Mouse (Mus musculus): ENCODE data around the gene Khsrp. TPM values are rescaled to one million over a fixed set of nuclear protein-coding genes. Genes with fewer than 3 reads are reported as not detected.
A peak's percentile ranks its signal among the peaks of the same experiment; 100 is the strongest.

The Khsrp gene
- polyA plus RNA-seq, 1 experiment, result 42.5 TPM

- Histone ChIP-seq H3K27me3 (ENCODE audit: control insufficient read depth, insufficient read depth, insufficient read length) (no peaks in the 10 kb centered on the region), H3K79me2 (ENCODE audit: control insufficient read depth, insufficient read depth) (peaks cover 18% of the 10 kb centered on the region), H3K4me2 (ENCODE audit: low read depth) (peak overlapping the region; percentile 81), H3K36me3 (ENCODE audit: control insufficient read depth, insufficient read depth) (peaks cover 8% of the 10 kb centered on the region), H3K4me3 (peak overlapping the region; percentile 96), H3ac (ENCODE audit: control insufficient read depth, insufficient read length) (peak overlapping the region; percentile 89)
- no peak for TF ChIP-seq POLR2A (IDR thresholded peaks at IDR 0.05; ENCODE audit: insufficient read length, low read depth)
- no peak for TF ChIP-seq POLR2AphosphoS2 (IDR thresholded peaks at IDR 0.05; ENCODE audit: insufficient read length, low read depth)
- no peak for TF ChIP-seq MYOG (IDR thresholded peaks at IDR 0.05; ENCODE audit: control insufficient read depth in 1 of 3, insufficient read depth in 1 of 3, insufficient read length in 2 of 3, low read depth in 2 of 3)
- no peak for TF ChIP-seq MYOD1 (IDR thresholded peaks at IDR 0.05; ENCODE audit: control insufficient read depth in 1 of 3, insufficient read length in 2 of 3, low read depth in 2 of 3)
- TF ChIP-seq TCF12 (IDR thresholded peaks at IDR 0.05; ENCODE audit: insufficient read depth, poor library complexity, severe bottlenecking), result no peak
Measured at GRCm38 (mm10) chr17:56990966-56991365, 40.4 kb downstream of the Khsrp start.

GRCm38 (mm10) chr17:56990115-56990746, 41.1 kb downstream of the Khsrp start, which contains the start of gene Clpp:
Clpp (plus strand) TSS chr17:56990305.
- peaks cover 18% of the 10 kb centered on the region for H3K79me2 ChIP-seq (ENCODE audit: control insufficient read depth, insufficient read depth)
- peak within 1 kb of the TSS; percentile 89 for H3ac ChIP-seq (ENCODE audit: control insufficient read depth, insufficient read length)
- H3K27me3 ChIP-seq (ENCODE audit: control insufficient read depth, insufficient read depth, insufficient read length), result no peaks in the 10 kb centered on the region
- TF ChIP-seq MAX (IDR thresholded peaks at IDR 0.05; ENCODE audit: low read depth), result no peak
- peak; percentile 99 for TF ChIP-seq POLR2AphosphoS2 (IDR thresholded peaks at IDR 0.05; ENCODE audit: insufficient read length, low read depth)
- TF ChIP-seq SRF (IDR thresholded peaks at IDR 0.05; ENCODE audit: control insufficient read depth, insufficient read length, low read depth), result peak; percentile 3
- TF ChIP-seq POLR2A (IDR thresholded peaks at IDR 0.05; ENCODE audit: insufficient read length, low read depth), result peak; percentile 99
- TF ChIP-seq REST (IDR thresholded peaks at IDR 0.05; ENCODE audit: insufficient read depth, insufficient read length), result peak; percentile 11
- TF ChIP-seq MYOD1 (IDR thresholded peaks at IDR 0.05; ENCODE audit: control insufficient read depth in 1 of 3, insufficient read length in 2 of 3, low read depth in 2 of 3), result no peak
- peak; percentile 67 for TF ChIP-seq USF1 (IDR thresholded peaks at IDR 0.05; ENCODE audit: low read depth)
- no peak for TF ChIP-seq E2F4 (IDR thresholded peaks at IDR 0.05; ENCODE audit: insufficient read depth)
- H3K4me2 ChIP-seq (ENCODE audit: low read depth), result peak within 1 kb of the TSS; percentile 99
- peak within 1 kb of the TSS; percentile 96 for H3K4me3 ChIP-seq
- H3K36me3 ChIP-seq (ENCODE audit: control insufficient read depth, insufficient read depth), result peaks cover 8% of the 10 kb centered on the region

GRCm38 (mm10) chr17:56989467-56990114, 41.7 kb downstream of the Khsrp start:
- H3ac ChIP-seq (ENCODE audit: control insufficient read depth, insufficient read length), result peak overlapping the region; percentile 89
- H3K4me3 ChIP-seq, result peak overlapping the region; percentile 96
- H3K36me3 ChIP-seq (ENCODE audit: control insufficient read depth, insufficient read depth), result peaks cover 8% of the 10 kb centered on the region
- H3K27me3 ChIP-seq (ENCODE audit: control insufficient read depth, insufficient read depth, insufficient read length), result no peaks in the 10 kb centered on the region
- peak overlapping the region; percentile 99 for H3K4me2 ChIP-seq (ENCODE audit: low read depth)
- peaks cover 18% of the 10 kb centered on the region for H3K79me2 ChIP-seq (ENCODE audit: control insufficient read depth, insufficient read depth)
- TF ChIP-seq REST (IDR thresholded peaks at IDR 0.05; ENCODE audit: insufficient read depth, insufficient read length) (no peak), SRF (IDR thresholded peaks at IDR 0.05; ENCODE audit: control insufficient read depth, insufficient read length, low read depth) (no peak), POLR2AphosphoS2 (IDR thresholded peaks at IDR 0.05; ENCODE audit: insufficient read length, low read depth) (no peak), E2F4 (IDR thresholded peaks at IDR 0.05; ENCODE audit: insufficient read depth) (no peak), USF1 (IDR thresholded peaks at IDR 0.05; ENCODE audit: low read depth) (peak; percentile 79), MAX (IDR thresholded peaks at IDR 0.05; ENCODE audit: low read depth) (peak; percentile 85)

- peaks cover 4% of the 10 kb centered on the region for H3K36me3 ChIP-seq (ENCODE audit: control insufficient read depth, insufficient read depth)
- TF ChIP-seq CEBPB (IDR thresholded peaks at IDR 0.05; ENCODE audit: insufficient read depth, poor library complexity, severe bottlenecking), result no peak
- no peak for TF ChIP-seq USF1 (IDR thresholded peaks at IDR 0.05; ENCODE audit: low read depth)
- TF ChIP-seq MAX (IDR thresholded peaks at IDR 0.05; ENCODE audit: low read depth), result no peak
- H3K4me2 ChIP-seq (ENCODE audit: low read depth), result peak overlapping the region; percentile 99
- H3ac ChIP-seq (ENCODE audit: control insufficient read depth, insufficient read length), result no peak overlapping the region
- H3K27me3 ChIP-seq (ENCODE audit: control insufficient read depth, insufficient read depth, insufficient read length), result no peaks in the 10 kb centered on the region
- H3K4me3 ChIP-seq, result peak overlapping the region; percentile 96
- H3K79me2 ChIP-seq (ENCODE audit: control insufficient read depth, insufficient read depth), result peaks cover 18% of the 10 kb centered on the region
Measured at GRCm38 (mm10) chr17:56988921-56989430, 42.3 kb downstream of the Khsrp start.

- no peak overlapping the region for H3K4me2 ChIP-seq (ENCODE audit: low read depth)
- TF ChIP-seq TCF12 (IDR thresholded peaks at IDR 0.05; ENCODE audit: insufficient read depth, poor library complexity, severe bottlenecking) (no peak), CEBPB (IDR thresholded peaks at IDR 0.05; ENCODE audit: insufficient read depth, poor library complexity, severe bottlenecking) (no peak), USF1 (IDR thresholded peaks at IDR 0.05; ENCODE audit: low read depth) (no peak), E2F4 (IDR thresholded peaks at IDR 0.05; ENCODE audit: insufficient read depth) (no peak)
- H3ac ChIP-seq (ENCODE audit: control insufficient read depth, insufficient read length), result no peak overlapping the region
- no peaks in the 10 kb centered on the region for H3K27me3 ChIP-seq (ENCODE audit: control insufficient read depth, insufficient read depth, insufficient read length)
- H3K4me3 ChIP-seq, result no peak overlapping the region
- peaks cover 18% of the 10 kb centered on the region for H3K79me2 ChIP-seq (ENCODE audit: control insufficient read depth, insufficient read depth)
- H3K36me3 ChIP-seq (ENCODE audit: control insufficient read depth, insufficient read depth), result no peaks in the 10 kb centered on the region
Measured at GRCm38 (mm10) chr17:56988441-56988840, 42.9 kb downstream of the Khsrp start.
